Mouse (Mus musculus) heart, postnatal 10 days (tissue): ENCODE measurements around the gene Sem1. TPM values are rescaled to one million over a fixed set of nuclear protein-coding genes. Genes with fewer than 3 reads are reported as not detected.
A peak's percentile ranks its signal among the peaks of the same experiment; 100 is the strongest.
"Not testable (repeated sequence)": the region's sequence is repeated elsewhere in the genome, so short reads cannot be mapped to it uniquely, and the experiment has no call there.

Source experiments
- DNase-seq, 2 experiments: peaks; one replicate each; pipeline ENCODE4 v3.0.0; 2021
- intact Hi-C: fragments of 180-260 bp; cut with DNase I; formaldehyde crosslinking; loops from one replicate; pipeline ENCODE4 v1.15.1; 2025
- total RNA-seq, 2 experiments: library from RNA; stranded (reverse); gene quantifications; 2 replicates each; pipeline ENCODE4 v1.2.3; 2021

The Sem1 gene
- total RNA-seq, result 100 to 1,000 TPM; 103 to 116 TPM

GRCm38 (mm10) chr6:6578304-6579149, at the start of gene Sem1:
TSS of gene Sem1 (minus strand) at chr6:6578663.
- DNase-seq, result peak; percentile 94
- intact Hi-C loops, result loop anchor here (10.0 kb wide), 2 partner anchors 376 to 474 kb away; partner anchors contain the start of gene Sdhaf3

- intact Hi-C loops, result no loop called here
- DNase-seq, result peak; percentile 37 to 53
Observed at GRCm38 (mm10) chr6:6622846-6623749, 44.6 kb upstream of the Sem1 start.

- intact Hi-C loops, result no loop called here
- no peak for DNase-seq
Observed at GRCm38 (mm10) chr6:6603561-6604544, 25.4 kb upstream of the Sem1 start.

DNA sequence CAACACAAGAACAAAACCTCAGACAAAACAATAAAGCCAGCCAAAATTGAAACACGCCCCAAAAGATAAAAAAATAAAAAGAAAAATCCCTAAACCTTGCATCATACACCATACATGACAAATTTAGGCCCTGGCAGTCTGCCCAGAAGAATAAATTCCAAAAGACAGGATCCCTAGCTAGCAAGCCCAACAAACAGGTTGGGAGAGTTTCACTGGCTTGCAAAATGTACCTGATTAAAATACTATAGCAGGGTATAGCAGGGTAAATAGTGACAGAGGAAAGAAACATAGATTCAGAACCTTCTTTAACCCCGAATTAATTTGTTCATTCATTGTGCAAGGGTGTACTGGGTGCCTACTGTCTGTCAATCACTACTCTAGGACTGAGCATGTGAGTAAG, 7.8 kb upstream of the Sem1 start:
- DNase-seq, result no peak
- intact Hi-C loops, result no loop called here

DNA sequence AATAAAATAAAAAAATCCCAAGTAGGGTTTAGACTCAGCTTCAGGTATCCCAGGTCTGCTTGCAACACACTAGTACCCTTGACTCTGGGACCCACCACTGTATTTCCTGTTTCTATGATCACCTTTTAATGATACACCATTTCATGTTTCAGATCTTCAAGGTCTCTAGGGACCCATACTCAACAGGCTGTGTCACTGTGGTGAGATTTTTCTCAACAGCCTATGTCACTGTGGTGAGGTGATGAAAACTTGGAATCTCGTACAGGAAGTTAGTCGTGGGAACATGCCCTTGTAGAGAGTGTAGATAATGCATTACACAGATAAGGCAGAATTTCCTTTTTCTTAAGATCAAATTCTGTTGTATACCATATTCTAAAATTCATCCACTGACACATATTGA, 3.4 kb upstream of the Sem1 start:
- intact Hi-C loops, result no loop called here
- DNase-seq, result no peak

- intact Hi-C loops, result loop anchor here (10.0 kb wide), 2 partner anchors 377 to 473 kb away; partner anchors contain the start of gene Sdhaf3
- DNase-seq, result peak in 1 of 2 experiments; percentile 8
Observed at GRCm38 (mm10) chr6:6577741-6578284, 650 bp downstream of the Sem1 start.

GRCm38 (mm10) chr6:6577291-6577690, 1.2 kb downstream of the Sem1 start:
- intact Hi-C loops, result loop anchor here (10.0 kb wide), 2 partner anchors 378 to 472 kb away; partner anchors contain the start of gene Sdhaf3
- DNase-seq, result no peak

DNA sequence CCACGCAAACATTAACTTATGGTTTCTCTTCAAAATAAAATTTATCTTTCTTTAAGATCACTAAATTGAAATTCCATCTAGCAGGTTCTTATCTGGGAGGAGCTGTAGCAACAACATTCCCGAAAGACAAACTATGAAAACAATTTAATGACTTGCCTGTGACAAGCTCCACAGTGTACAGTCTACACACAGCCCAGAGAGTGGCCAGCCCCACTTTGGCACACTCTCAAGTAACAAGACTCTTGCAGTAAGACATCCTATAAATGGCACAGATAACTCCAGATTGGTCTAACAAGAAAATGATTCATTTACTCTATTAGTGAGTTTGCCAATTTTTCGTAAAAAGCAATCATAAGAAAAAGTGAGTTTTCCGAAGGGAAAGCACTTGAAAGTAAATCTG, 2.7 kb downstream of the Sem1 start:
- intact Hi-C loops, result loop anchor here (10.0 kb wide), 2 partner anchors 379 to 471 kb away; partner anchors contain the start of gene Sdhaf3
- DNase-seq, result no peak

GRCm38 (mm10) chr6:6568436-6568835, 10.0 kb downstream of the Sem1 start:
- intact Hi-C loops, result no loop called here
- DNase-seq, result no peak

GRCm38 (mm10) chr6:6563691-6564090, 14.8 kb downstream of the Sem1 start:
- DNase-seq, result peak; percentile 54 to 70
- intact Hi-C loops, result no loop called here

- DNase-seq, result peak; percentile 46 to 62
Observed at GRCm38 (mm10) chr6:6562716-6563115, 15.7 kb downstream of the Sem1 start.

GRCm38 (mm10) chr6:6557647-6558046, 20.8 kb downstream of the Sem1 start:
- intact Hi-C loops, result no loop called here
- DNase-seq, result no peak

More at GRCm38 (mm10) chr6:6562716-6563115, 15.7 kb downstream of the Sem1 start:
- intact Hi-C loops, result no loop called here

DNA sequence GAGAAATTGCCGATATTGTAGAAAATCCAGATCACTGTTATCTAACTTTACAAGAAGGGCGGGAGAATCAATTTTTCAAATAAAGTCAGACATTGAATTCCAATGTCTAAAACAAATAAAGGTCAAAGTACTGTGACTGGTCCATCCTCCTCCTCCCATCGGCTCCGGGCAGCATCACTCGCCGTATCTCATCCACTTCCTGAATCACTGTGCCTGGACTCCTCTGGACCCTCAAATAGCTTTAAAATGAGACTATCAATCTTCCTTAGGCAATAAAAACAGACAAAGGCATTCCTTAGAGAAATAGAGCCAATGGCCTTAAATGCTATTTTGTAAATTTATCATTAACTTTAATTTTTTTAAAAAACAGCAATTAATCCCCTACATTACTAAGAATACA, 26.5 kb downstream of the Sem1 start:
- intact Hi-C loops, result no loop called here
- DNase-seq, result no peak

- intact Hi-C loops, result no loop called here
- peak; percentile 22 to 29 for DNase-seq
Observed at GRCm38 (mm10) chr6:6547997-6548396, 30.5 kb downstream of the Sem1 start.

DNA sequence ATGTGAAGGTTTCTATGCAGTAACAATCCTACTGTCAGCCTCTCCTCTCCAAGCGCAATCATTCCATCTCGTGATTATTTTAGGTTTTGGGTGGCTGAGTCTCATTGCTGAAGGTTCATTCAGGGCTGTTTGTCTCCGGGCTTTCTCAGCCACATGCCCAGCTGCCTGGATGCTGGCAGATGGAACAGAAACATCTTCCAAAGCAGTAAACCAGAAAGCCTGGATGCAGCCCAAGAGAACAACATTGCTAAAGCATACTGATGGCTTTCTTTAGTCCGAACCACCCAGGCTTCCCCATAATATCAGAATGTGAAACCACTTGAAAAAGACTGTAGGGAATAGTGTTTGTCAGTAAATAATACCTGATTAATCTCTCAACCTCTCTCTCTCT, 34.2 kb downstream of the Sem1 start:
- intact Hi-C loops, result no loop called here
- DNase-seq, result no peak

DNA sequence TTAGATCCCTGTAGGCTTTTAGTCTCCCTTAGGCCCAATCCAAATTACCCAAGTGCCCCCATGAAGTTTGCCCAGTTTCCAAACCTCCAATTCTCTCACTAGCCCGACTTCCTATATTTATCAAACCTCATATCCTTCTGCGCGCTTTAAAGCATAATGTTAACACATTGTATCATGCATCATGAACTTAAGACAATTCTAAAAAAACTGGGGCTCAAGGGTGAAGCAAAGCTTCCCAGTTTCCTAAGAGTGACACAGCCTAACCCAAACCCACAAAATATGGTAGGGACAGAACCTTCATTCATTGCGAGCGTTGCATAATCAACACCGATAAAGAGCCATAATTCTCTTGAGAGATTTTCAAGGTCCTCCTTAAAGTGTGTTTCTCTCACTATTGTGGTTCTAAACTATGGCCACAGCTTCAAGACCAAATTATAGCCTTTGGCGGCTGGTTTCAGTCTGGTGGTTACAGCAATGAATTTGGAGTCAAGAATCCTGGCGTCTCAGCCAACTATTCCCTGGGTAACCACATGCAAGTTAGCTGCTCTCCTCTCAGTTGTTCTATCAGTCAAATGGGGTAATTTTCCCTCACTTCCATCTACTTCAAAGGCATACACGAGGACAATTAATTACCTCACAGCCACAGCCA, 34.7 kb downstream of the Sem1 start:
- no peak for DNase-seq
- intact Hi-C loops, result no loop called here

DNA sequence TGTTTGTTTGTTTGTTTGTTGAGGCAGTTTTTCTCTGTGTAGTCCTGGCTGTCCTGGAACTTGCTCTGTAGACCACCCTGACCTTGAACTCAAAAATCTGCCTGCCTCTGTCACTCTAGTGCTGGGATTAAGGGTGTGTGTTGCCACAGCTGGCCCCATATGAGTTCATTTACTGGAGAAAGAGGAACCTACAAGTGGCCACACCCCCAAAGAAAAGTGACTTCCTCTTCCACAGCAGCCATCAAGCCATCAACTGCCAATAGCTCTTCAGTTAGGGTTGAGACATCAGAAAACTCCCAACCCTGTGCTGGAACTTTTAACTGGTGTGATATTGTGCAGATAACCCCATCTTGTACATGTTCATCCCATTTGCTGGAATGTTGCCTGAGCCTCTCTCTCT, 36.3 kb downstream of the Sem1 start:
- DNase-seq, result no peak
- intact Hi-C loops, result no loop called here

GRCm38 (mm10) chr6:6536781-6537466, 41.5 kb downstream of the Sem1 start:
- intact Hi-C loops, result no loop called here
- DNase-seq, result no peak

DNA sequence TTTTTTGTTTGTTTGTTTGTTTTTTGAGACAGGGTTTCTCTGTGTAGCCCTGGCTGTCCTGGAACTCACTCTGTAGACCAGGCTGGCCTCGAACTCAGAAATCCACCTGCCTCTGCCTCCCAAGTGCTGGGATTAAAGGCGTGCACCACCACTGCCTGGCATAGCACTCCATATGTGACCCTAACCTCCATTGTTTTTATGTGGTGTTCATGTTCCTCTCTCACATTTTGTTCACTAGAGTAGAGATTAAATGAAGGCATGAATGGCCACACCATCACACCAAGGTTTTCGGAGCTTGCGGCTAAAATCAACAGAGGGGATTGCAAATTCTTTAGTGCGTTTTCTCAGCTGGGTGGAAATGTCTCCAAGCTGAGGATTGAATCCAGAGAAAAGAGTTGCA, 42.1 kb downstream of the Sem1 start:
- DNase-seq, intact Hi-C loops: not testable (repeated sequence)
